Mouse (Mus musculus) MN1 (cell line): ENCODE data around the gene Slc34a3.
A peak's percentile ranks its signal among the peaks of the same experiment; 100 is the strongest.

Source experiments
- DNase-seq: peaks from one replicate; pipeline ENCODE4 v3.0.0-alpha.2; 2016; ENCODE audit warnings: low spot score

The Slc34a3 gene

GRCm38 (mm10) chr2:25252331-25252730 is 18.2 kb upstream of the Slc34a3 start:
- DNase-seq: no peak

GRCm38 (mm10) chr2:25246183-25247072 is 12.3 kb upstream of the Slc34a3 start, which contains the start of gene AL732309.1:
AL732309.1 (minus strand) TSS chr2:25246863.
- no peak for DNase-seq

- DNase-seq: no peak
Observed at GRCm38 (mm10) chr2:25244144-25244543, 10.0 kb upstream of the Slc34a3 start.

- no peak for DNase-seq
Observed at GRCm38 (mm10) chr2:25243342-25243741, 9.2 kb upstream of the Slc34a3 start.

- peak; percentile 30 for DNase-seq
Observed at GRCm38 (mm10) chr2:25242101-25242506, 7.9 kb upstream of the Slc34a3 start, which contains the start of the genes Rnf208 and Cysrt1. Rnf208 (plus strand) TSS chr2:25242255. Cysrt1 (minus strand) TSS chr2:25242452.

GRCm38 (mm10) chr2:25241438-25241775 is 7.2 kb upstream of the Slc34a3 start:
- DNase-seq: no peak

- peak; percentile 68 for DNase-seq
Observed at GRCm38 (mm10) chr2:25240723-25241437, 6.7 kb upstream of the Slc34a3 start.

- DNase-seq: no peak
Observed at GRCm38 (mm10) chr2:25240310-25240709, 6.1 kb upstream of the Slc34a3 start.

- DNase-seq: no peak
Observed at GRCm38 (mm10) chr2:25239766-25240165, 5.6 kb upstream of the Slc34a3 start.

GRCm38 (mm10) chr2:25238106-25238505 is 3.9 kb upstream of the Slc34a3 start:
- no peak for DNase-seq

- no peak for DNase-seq
Observed at GRCm38 (mm10) chr2:25237522-25237921, 3.4 kb upstream of the Slc34a3 start.

- DNase-seq: no peak
Observed at GRCm38 (mm10) chr2:25236614-25237013, 2.5 kb upstream of the Slc34a3 start, which contains the start of gene Rnf224. Rnf224 (minus strand) TSS chr2:25236787.

- no peak for DNase-seq
Observed at GRCm38 (mm10) chr2:25234551-25235220, 522 bp upstream of the Slc34a3 start.

- DNase-seq: no peak
Observed at GRCm38 (mm10) chr2:25233421-25233820, 743 bp downstream of the Slc34a3 start.

GRCm38 (mm10) chr2:25231038-25231437 is 3.1 kb downstream of the Slc34a3 start:
- DNase-seq: no peak

- no peak for DNase-seq
Observed at GRCm38 (mm10) chr2:25230581-25230980, 3.6 kb downstream of the Slc34a3 start.

GRCm38 (mm10) chr2:25229582-25229981 is 4.6 kb downstream of the Slc34a3 start:
- DNase-seq: no peak

GRCm38 (mm10) chr2:25228995-25229530 is 5.1 kb downstream of the Slc34a3 start:
- DNase-seq: no peak

GRCm38 (mm10) chr2:25228431-25228889 is 5.7 kb downstream of the Slc34a3 start:
- DNase-seq: peak; percentile 86

GRCm38 (mm10) chr2:25227406-25227805 is 6.8 kb downstream of the Slc34a3 start:
- DNase-seq: no peak

GRCm38 (mm10) chr2:25226864-25227263 is 7.3 kb downstream of the Slc34a3 start:
- no peak for DNase-seq

GRCm38 (mm10) chr2:25225811-25226379 is 8.3 kb downstream of the Slc34a3 start:
- DNase-seq: no peak
